Mouse (Mus musculus) embryonic fibroblast, embryonic 13.5 days (primary cell): ENCODE measurements around the gene Spock2.
"Not testable (repeated sequence)": the region's sequence is repeated elsewhere in the genome, so short reads cannot be mapped to it uniquely, and the experiment has no call there.

Source experiments
- CTCF ChIP-seq: IDR thresholded peaks from 2 replicates; pipeline ENCODE4 v1.5.1; 2011; ENCODE audit warnings: mild to moderate bottlenecking, control low read depth, low read length, moderate library complexity, borderline replicate concordance; ENCODE audit not compliant: insufficient read depth
- POLR2A ChIP-seq: IDR thresholded peaks from 2 replicates; pipeline ENCODE4 v1.6.1; 2011; ENCODE audit warnings: low read depth, mild to moderate bottlenecking, control low read depth, low read length, moderate library complexity

DNA sequence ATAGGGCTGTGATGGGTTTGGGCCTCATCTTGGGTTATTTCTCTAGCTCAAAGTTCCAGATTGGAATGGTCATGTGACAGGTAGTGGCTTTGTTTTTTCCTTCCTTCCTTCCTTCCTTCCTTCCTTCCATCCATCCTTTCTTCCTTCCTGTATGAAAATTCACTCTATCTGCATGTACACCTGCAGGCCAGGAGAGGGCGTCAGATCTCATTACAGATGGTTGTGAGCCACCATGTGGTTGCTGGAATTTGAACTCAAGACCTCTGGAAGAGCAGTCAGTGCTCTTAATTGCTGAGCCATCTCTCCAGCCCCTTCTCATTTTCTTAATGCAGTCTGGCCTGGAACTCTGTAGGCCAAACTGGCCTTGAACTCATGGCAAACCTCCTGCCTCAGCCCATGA is 30.0 kb downstream of the Spock2 start:
- not testable (repeated sequence) for TF ChIP-seq CTCF, POLR2A
